Mouse (Mus musculus) megakaryocyte, embryonic 14.5 days (primary cell): ENCODE data around the gene Pde4d.

Experiments
- FLI1 ChIP-seq: IDR thresholded peaks from 2 replicates; pipeline ENCODE4 v1.6.1; 2012; ENCODE audit warnings: low read length, inconsistent platforms, mixed read lengths
- GATA1 ChIP-seq: IDR thresholded peaks from 3 replicates; pipeline ENCODE4 v1.6.1; 2012; ENCODE audit warnings: mixed read lengths, low read length, inconsistent platforms, borderline replicate concordance

GRCm38 (mm10) chr13:109290922-109291321 is 841.2 kb downstream of the Pde4d start:
- TF ChIP-seq GATA1 (no peak), FLI1 (no peak)
